Mouse (Mus musculus) urinary bladder, postnatal 14 days (tissue): ENCODE measurements at regions not wholly inside any gene's neighbourhood (a gene's known extent, or its start where the extent isn't known, plus 50 kb on each side); places are given as distances from the start of the nearest gene placed in this dataset.
A peak's percentile ranks its signal among the peaks of the same experiment; 100 is the strongest.

ENCODE experiments used
- DNase-seq: peaks from one replicate; pipeline ENCODE4 v3.0.0; 2021; ENCODE audit warnings: low spot score

GRCm38 (mm10) chr16:93131404-93131803 is 305.5 kb upstream of the Runx1 start:
- no peak for DNase-seq

- no peak for DNase-seq
Observed at GRCm38 (mm10) chr16:93130622-93131021, 304.7 kb upstream of the Runx1 start.

GRCm38 (mm10) chr16:93123707-93124106 is 297.8 kb upstream of the Runx1 start:
- DNase-seq, result no peak

- no peak for DNase-seq
Observed at GRCm38 (mm10) chr16:93116111-93116969, 290.4 kb upstream of the Runx1 start.

GRCm38 (mm10) chr16:93110912-93111311 is 285.0 kb upstream of the Runx1 start:
- DNase-seq, result no peak

- DNase-seq, result no peak
Observed at GRCm38 (mm10) chr16:93110451-93110850, 284.5 kb upstream of the Runx1 start.

- no peak for DNase-seq
Observed at GRCm38 (mm10) chr16:93109683-93110407, 283.9 kb upstream of the Runx1 start.

- DNase-seq, result no peak
Observed at GRCm38 (mm10) chr16:93107524-93107845, 281.5 kb upstream of the Runx1 start.

- DNase-seq, result peak; percentile 65
Observed at GRCm38 (mm10) chr16:93106811-93107523, 281.0 kb upstream of the Runx1 start.

GRCm38 (mm10) chr16:93102174-93102573 is 276.2 kb upstream of the Runx1 start:
- no peak for DNase-seq

GRCm38 (mm10) chr16:93098057-93098456 is 272.1 kb upstream of the Runx1 start:
- DNase-seq, result no peak

- no peak for DNase-seq
Observed at GRCm38 (mm10) chr16:93096175-93096574, 270.2 kb upstream of the Runx1 start.

- no peak for DNase-seq
Observed at GRCm38 (mm10) chr16:93092796-93093195, 266.8 kb upstream of the Runx1 start.

- no peak for DNase-seq
Observed at GRCm38 (mm10) chr16:93085227-93085883, 259.4 kb upstream of the Runx1 start.

- no peak for DNase-seq
Observed at GRCm38 (mm10) chr16:93083756-93084155, 257.8 kb upstream of the Runx1 start.

GRCm38 (mm10) chr16:93083142-93083541 is 257.2 kb upstream of the Runx1 start:
- no peak for DNase-seq

- DNase-seq, result no peak
Observed at GRCm38 (mm10) chr16:93081533-93081932, 255.6 kb upstream of the Runx1 start.

GRCm38 (mm10) chr16:93079660-93080390 is 253.9 kb upstream of the Runx1 start:
- DNase-seq, result peak; percentile 56

GRCm38 (mm10) chr16:93078909-93079308 is 253.0 kb upstream of the Runx1 start:
- no peak for DNase-seq

- DNase-seq, result no peak
Observed at GRCm38 (mm10) chr16:93075488-93075887, 249.5 kb upstream of the Runx1 start.

- peak; percentile 66 for DNase-seq
Observed at GRCm38 (mm10) chr16:93072156-93072555, 246.2 kb upstream of the Runx1 start.

GRCm38 (mm10) chr16:93071726-93072125 is 245.8 kb upstream of the Runx1 start:
- DNase-seq, result peak; percentile 21
